Mouse (Mus musculus): ENCODE measurements at regions not wholly inside any gene's neighbourhood (a gene's known extent, or its start where the extent isn't known, plus 50 kb on each side); places are given as distances from the start of the nearest gene placed in this dataset.

- no peak for DNase-seq (ENCODE audit: low spot score in 2 of 2)
Observed at GRCm38 (mm10) chr9:113426324-113426723, 281.7 kb downstream of the Pdcd6ip start.

GRCm38 (mm10) chr9:113421645-113422044, 286.4 kb downstream of the Pdcd6ip start:
- DNase-seq (ENCODE audit: low spot score in 2 of 2): no peak

GRCm38 (mm10) chr9:113421121-113421520, 286.9 kb downstream of the Pdcd6ip start:
- no peak for DNase-seq (ENCODE audit: low spot score in 2 of 2)

- no peak for DNase-seq (ENCODE audit: low spot score in 2 of 2)
Observed at GRCm38 (mm10) chr9:113419801-113420200, 288.3 kb downstream of the Pdcd6ip start.

- DNase-seq (ENCODE audit: low spot score in 2 of 2): no peak
Observed at GRCm38 (mm10) chr9:113417106-113417505, 291.0 kb downstream of the Pdcd6ip start.

GRCm38 (mm10) chr9:113415511-113415931, 292.5 kb downstream of the Pdcd6ip start:
- no peak for DNase-seq (ENCODE audit: low spot score in 2 of 2)

GRCm38 (mm10) chr9:113414690-113415089, 293.4 kb downstream of the Pdcd6ip start:
- DNase-seq (ENCODE audit: low spot score in 2 of 2): peak in 1 of 2 experiments; percentile 30

- DNase-seq (ENCODE audit: low spot score in 2 of 2): no peak
Observed at GRCm38 (mm10) chr9:113413851-113414250, 294.2 kb downstream of the Pdcd6ip start.

GRCm38 (mm10) chr9:113411638-113412037, 296.4 kb downstream of the Pdcd6ip start:
- DNase-seq (ENCODE audit: low spot score in 2 of 2): no peak

GRCm38 (mm10) chr9:113408521-113408920, 299.5 kb downstream of the Pdcd6ip start:
- DNase-seq (ENCODE audit: low spot score in 2 of 2): no peak

GRCm38 (mm10) chr9:113394320-113394719, 313.7 kb downstream of the Pdcd6ip start:
- DNase-seq (ENCODE audit: low spot score in 2 of 2): no peak

- no peak for DNase-seq (ENCODE audit: low spot score in 2 of 2)
Observed at GRCm38 (mm10) chr9:113387356-113387755, 320.7 kb downstream of the Pdcd6ip start.

GRCm38 (mm10) chr9:113381591-113382110, 326.4 kb downstream of the Pdcd6ip start:
- no peak for DNase-seq (ENCODE audit: low spot score in 2 of 2)

- no peak for DNase-seq (ENCODE audit: low spot score in 2 of 2)
Observed at GRCm38 (mm10) chr9:113380408-113381129, 327.5 kb downstream of the Pdcd6ip start.

GRCm38 (mm10) chr9:113378525-113378924, 329.5 kb downstream of the Pdcd6ip start:
- no peak for DNase-seq (ENCODE audit: low spot score in 2 of 2)

- DNase-seq (ENCODE audit: low spot score in 2 of 2): no peak
Observed at GRCm38 (mm10) chr9:113371718-113372306, 336.2 kb downstream of the Pdcd6ip start.

- DNase-seq (ENCODE audit: low spot score in 2 of 2): no peak
Observed at GRCm38 (mm10) chr9:113347942-113348341, 360.1 kb downstream of the Pdcd6ip start.

- no peak for DNase-seq (ENCODE audit: low spot score in 2 of 2)
Observed at GRCm38 (mm10) chr9:113346531-113346930, 361.5 kb downstream of the Pdcd6ip start.

GRCm38 (mm10) chr9:113342131-113342530, 365.9 kb downstream of the Pdcd6ip start:
- DNase-seq (ENCODE audit: low spot score in 2 of 2): no peak

- no peak for DNase-seq (ENCODE audit: low spot score in 2 of 2)
Observed at GRCm38 (mm10) chr9:113340838-113341237, 367.2 kb downstream of the Pdcd6ip start.

- no peak for DNase-seq (ENCODE audit: low spot score in 2 of 2)
Observed at GRCm38 (mm10) chr9:113340036-113340435, 368.0 kb downstream of the Pdcd6ip start.

- DNase-seq (ENCODE audit: low spot score in 2 of 2): no peak
Observed at GRCm38 (mm10) chr9:113324489-113324888, 383.6 kb downstream of the Pdcd6ip start.

All from gastrocnemius, postnatal 4 days (tissue).